12 mouse cellular contexts compared by ENCODE assay signal in the genomic region with DNA sequence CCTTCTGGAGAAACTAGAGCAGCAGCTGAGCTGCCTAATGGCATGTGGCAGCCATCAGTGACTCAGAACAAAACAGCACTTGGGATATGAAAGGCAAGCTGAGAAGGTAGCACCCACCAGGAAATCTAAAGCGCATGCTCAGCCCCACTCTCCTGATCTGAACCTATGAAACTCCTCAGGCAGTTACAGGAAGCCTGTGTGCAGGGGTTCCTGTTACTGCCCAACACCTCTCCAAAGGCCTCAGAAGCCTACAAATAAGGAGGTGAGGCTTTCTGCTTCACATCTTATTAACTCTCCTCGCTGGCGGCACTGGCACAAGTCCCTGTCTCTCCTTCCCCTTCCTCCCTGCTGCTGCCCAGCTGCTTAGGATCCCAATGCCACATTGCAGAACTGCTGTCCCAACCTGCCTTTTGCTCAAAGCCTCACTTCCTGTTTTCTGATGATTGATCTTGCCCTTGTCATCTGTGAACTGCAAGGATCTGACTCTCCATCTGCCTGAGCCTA. TPM values are rescaled to one million over a fixed set of nuclear protein-coding genes. Genes with fewer than 3 reads are reported as not detected.
DNase-seq lines count a peak whose midpoint lies in the region; ATAC-seq and TF ChIP-seq lines count a peak whose summit lies in the region.
"Had no signal": no experiment of that assay in that cellular context is flagged by ENCODE, and none has a peak within 500 bp of the region (broad histone marks: within the 10 kb centered on the region; RNA-seq: fewer than 3 reads in every experiment).

No protein-coding gene starts in this region.

- DNase-seq in adrenal gland, postnatal 14 days, result peak; percentile 5
- no peak for DNase-seq in adrenal gland, postnatal 25 days
- DNase-seq in CH12.LX (ENCODE audit: extremely low read depth), result peak; percentile 88
- peak; percentile 25 to 30 for DNase-seq in lung, postnatal 4 days
- peak; percentile 65 for DNase-seq in splenic B cell, adult 2 months (ENCODE audit: low read depth, low spot score)
- no peak for DNase-seq in ovary, postnatal 10 days (ENCODE audit: low spot score)
- DNase-seq in kidney, postnatal 4 days, result no peak
- DNase-seq: cerebellum, adult 8-10 months; heart, postnatal 4 days had no signal

- peak overlapping the region; percentile 98 for H3K27ac ChIP-seq in CH12.LX (ENCODE audit: insufficient read depth, low read depth)
- no peak overlapping the region for H3K27ac ChIP-seq in midbrain, embryonic 13.5 days
- H3K27ac ChIP-seq: embryonic facial prominence, embryonic 15.5 days; limb, embryonic 15.5 days had no signal

- H3K9me3 ChIP-seq in CH12.LX (replicated peaks; ENCODE audit: low read length), result no peaks in the 10 kb centered on the region
- H3K9me3 ChIP-seq in midbrain, embryonic 13.5 days, result no peaks in the 10 kb centered on the region
- H3K9me3 ChIP-seq: embryonic facial prominence, embryonic 15.5 days; limb, embryonic 15.5 days had no signal

- H3K4me3 ChIP-seq in CH12.LX (replicated peaks in 1 of 3; ENCODE audit: low read depth in 2 of 3, low read length in 2 of 3, poor library complexity in 1 of 3), result peak overlapping the region; percentile 38 to 43 (median 42)
- no peak overlapping the region for H3K4me3 ChIP-seq in midbrain, embryonic 13.5 days (replicated peaks)
- H3K4me3 ChIP-seq: embryonic facial prominence, embryonic 15.5 days; limb, embryonic 15.5 days had no signal

- 88% methylated on average over 3 of the region's 3 CpGs for whole genome bisulfite sequencing in midbrain, embryonic 13.5 days

- no peak for ATAC-seq in midbrain, embryonic 13.5 days

- peak; percentile 47 for TF ChIP-seq EP300 in CH12.LX (IDR thresholded peaks at IDR 0.05; ENCODE audit: low read length)

- dilution Hi-C loops in CH12.LX (cut with MboI; ENCODE audit: extremely low pct_ligation_motif_present, extremely low pct_unique_long_range_greater_than_20kb, low sequenced_read_pairs), result no loop called here

- no peaks in the 10 kb centered on the region for H3K27me3 ChIP-seq in CH12.LX (replicated peaks)
- H3K27me3 ChIP-seq in splenic B cell, adult 2 months (ENCODE audit: control insufficient read depth, insufficient read depth, low read length, poor library complexity, severe bottlenecking), result no peaks in the 10 kb centered on the region
- H3K27me3 ChIP-seq in midbrain, embryonic 13.5 days, result no peaks in the 10 kb centered on the region
- H3K27me3 ChIP-seq: embryonic facial prominence, embryonic 15.5 days; limb, embryonic 15.5 days had no signal

- H3K9ac ChIP-seq in CH12.LX (ENCODE audit: insufficient read depth, low read depth), result peak overlapping the region; percentile 19; the same call in 1 of the 2 replicates
- H3K9ac ChIP-seq in midbrain, embryonic 13.5 days (replicated peaks), result no peak overlapping the region
- H3K9ac ChIP-seq: embryonic facial prominence, embryonic 15.5 days; limb, embryonic 15.5 days had no signal

- H3K4me2 ChIP-seq in CH12.LX (ENCODE audit: insufficient read depth, low read depth, poor library complexity, severe bottlenecking), result peak overlapping the region; percentile 71
- no peak overlapping the region for H3K4me2 ChIP-seq in midbrain, embryonic 13.5 days (replicated peaks)
- H3K4me2 ChIP-seq: embryonic facial prominence, embryonic 15.5 days; limb, embryonic 15.5 days had no signal

- TF ChIP-seq RAD21 in CH12.LX (IDR thresholded peaks at IDR 0.05; ENCODE audit: low read depth, low read length), result no peak; the same call in 1 of the 2 replicates

- H3K79me2 ChIP-seq in CH12.LX (replicated peaks; ENCODE audit: control insufficient read depth, extremely low read depth, insufficient read depth, poor library complexity, severe bottlenecking), result peaks cover 39% of the 10 kb centered on the region

- TF ChIP-seq CTCF in CH12.LX (conservative IDR thresholded peaks at IDR 0.05 in 1 of 2, IDR thresholded peaks at IDR 0.05 in 1 of 2; ENCODE audit: low read depth in 2 of 2, low read length in 2 of 2), result no peak

- H3K4me1 ChIP-seq in CH12.LX (ENCODE audit: control insufficient read depth in 1 of 2, insufficient read depth in 2 of 2), result peaks cover 8 to 52% of the 10 kb centered on the region in 2 experiments; a peak in 3 of 4 replicates
- no peaks in the 10 kb centered on the region for H3K4me1 ChIP-seq in midbrain, embryonic 13.5 days (replicated peaks)
- H3K4me1 ChIP-seq: limb, embryonic 15.5 days had no signal

- TF ChIP-seq POLR2A in CH12.LX (IDR thresholded peaks at IDR 0.05; ENCODE audit: low read depth, low read length), result peak; percentile 60

- peaks cover 9 to 17% of the 10 kb centered on the region in 2 experiments for H3K36me3 ChIP-seq in CH12.LX (replicated peaks in 1 of 2; ENCODE audit: control insufficient read depth in 1 of 2, insufficient read depth in 1 of 2, low read length in 1 of 2)
- 0 out of 2 replicates have a peak, but pooled peaks cover 4% of the 10 kb centered on the region for H3K36me3 ChIP-seq in splenic B cell, adult 2 months (ENCODE audit: control insufficient read depth, insufficient read depth, low read length, poor library complexity, severe bottlenecking)
- H3K36me3 ChIP-seq in midbrain, embryonic 13.5 days, result no peaks in the 10 kb centered on the region
- H3K36me3 ChIP-seq: embryonic facial prominence, embryonic 15.5 days; limb, embryonic 15.5 days had no signal

- in situ Hi-C loops in CH12.LX (cut with MboI; ENCODE audit: low pct_ligation_motif_present, low pct_unique_long_range_greater_than_20kb, low sequenced_read_pairs), result no loop called here

TF ChIP-seq in CH12.LX, 34 proteins besides CTCF, POLR2A, EP300 and RAD21:
- TF ChIP-seq ELF1 (IDR thresholded peaks at IDR 0.05; ENCODE audit: low read depth, low read length) (peak; percentile 68), JUN (IDR thresholded peaks at IDR 0.05; ENCODE audit: insufficient read depth, low read depth, low read length) (peak; percentile 65), ZC3H11A (IDR thresholded peaks at IDR 0.05; ENCODE audit: low read depth, low read length) (no peak), BHLHE40 (IDR thresholded peaks at IDR 0.05; ENCODE audit: low read depth, low read length) (peak; percentile 77), SMC3 (IDR thresholded peaks at IDR 0.05; ENCODE audit: low read depth, low read length) (no peak), NELFE (IDR thresholded peaks at IDR 0.05; ENCODE audit: low read depth, low read length) (peak; percentile 42; the same call in 1 of the 2 replicates), KAT2A (IDR thresholded peaks at IDR 0.05; ENCODE audit: insufficient replicate concordance, low read length) (no peak), MAFK (IDR thresholded peaks at IDR 0.05; ENCODE audit: insufficient replicate concordance, low read length) (no peak), UBTF (IDR thresholded peaks at IDR 0.05; ENCODE audit: low read depth, low read length) (no peak), ZMIZ1 (IDR thresholded peaks at IDR 0.05; ENCODE audit: low read depth, low read length) (no peak), USF2 (conservative IDR thresholded peaks at IDR 0.05; ENCODE audit: low read depth, low read length) (no peak), ZNF384 (IDR thresholded peaks at IDR 0.05; ENCODE audit: low read depth, low read length) (no peak), RCOR1 (conservative IDR thresholded peaks at IDR 0.05; ENCODE audit: low read depth, low read length) (no peak), NRF1 (IDR thresholded peaks at IDR 0.05; ENCODE audit: low read depth, low read length) (peak; percentile 85), GABPA (IDR thresholded peaks at IDR 0.05; ENCODE audit: insufficient replicate concordance, low read depth, low read length) (no peak), MYC (IDR thresholded peaks at IDR 0.05; ENCODE audit: low read depth, low read length) (peak; percentile 93), ETS1 (conservative IDR thresholded peaks at IDR 0.05; ENCODE audit: low read depth, low read length) (peak; percentile 65), JUND (conservative IDR thresholded peaks at IDR 0.05; ENCODE audit: low read depth, low read length) (peak; percentile 78), SIN3A (IDR thresholded peaks at IDR 0.05; ENCODE audit: low read length) (peak; percentile 53; the same call in 1 of the 2 replicates), CHD1 (IDR thresholded peaks at IDR 0.05; ENCODE audit: low read depth, low read length) (no peak), HCFC1 (IDR thresholded peaks at IDR 0.05; ENCODE audit: low read depth, low read length) (peak; percentile 25; the same call in 1 of the 2 replicates), MAX (IDR thresholded peaks at IDR 0.05; ENCODE audit: low read length) (peak; percentile 76), TBP (conservative IDR thresholded peaks at IDR 0.05; ENCODE audit: low read depth, low read length) (peak; percentile 80; the same call in 1 of the 2 replicates), MAZ (IDR thresholded peaks at IDR 0.05; ENCODE audit: low read depth, low read length) (no peak), MEF2A (IDR thresholded peaks at IDR 0.05; ENCODE audit: borderline replicate concordance, low read depth, low read length) (peak; percentile 24; the same call in 1 of the 2 replicates), PAX5 (IDR thresholded peaks at IDR 0.05; ENCODE audit: low read length) (no peak), POLR2AphosphoS2 (IDR thresholded peaks at IDR 0.05; ENCODE audit: low read depth, low read length) (no peak), MXI1 (IDR thresholded peaks at IDR 0.05; ENCODE audit: low read depth, low read length) (peak; percentile 78; the same call in 1 of the 2 replicates), IRF4 (IDR thresholded peaks at IDR 0.05; ENCODE audit: low read depth, low read length) (peak; percentile 85), E2F4 (IDR thresholded peaks at IDR 0.05; ENCODE audit: insufficient replicate concordance, low read depth, low read length) (no peak), USF1 (IDR thresholded peaks at IDR 0.05; ENCODE audit: low read depth, low read length) (no peak), CHD2 (IDR thresholded peaks at IDR 0.05; ENCODE audit: low read length) (0 out of 2 replicates have a peak, but pooled peaks have one; percentile 27), TCF12 (IDR thresholded peaks at IDR 0.05; ENCODE audit: low read depth, low read length) (peak; percentile 71; the same call in 1 of the 2 replicates), ZKSCAN1 (IDR thresholded peaks at IDR 0.05; ENCODE audit: borderline replicate concordance, low read depth, low read length) (no peak)

RNA-seq across cellular contexts. Expression of gene Arhgef6, which starts 33.7 kb away (rescaled TPM):
- total RNA-seq in adrenal gland, postnatal 14 days (2021), result 34.4 and 34.7 TPM in 2 replicates
- total RNA-seq in adrenal gland, postnatal 25 days (2021), result 46.8 and 52.8 TPM in 2 replicates
- total RNA-seq in CH12.LX (2012; rRNA removed) (68.9 and 69.8 TPM in 2 replicates), CH12.LX (2014; rRNA removed) (162 and 167 TPM in 2 replicates)
- 206 and 230 TPM in 2 replicates for polyA plus RNA-seq in CH12.LX (2012; ENCODE audit: insufficient read length, low read depth)
- 5.7 and 6.2 TPM in 2 replicates for polyA plus RNA-seq in midbrain, embryonic 13.5 days (2015; fragmentation: Nextera tagmentation; extraction: Ambion mirVana)

Comparison
In these comparisons a context has a peak if more than half of its experiments do, and no peak if none do; other contexts are left out.
1. DNase-seq: peak in adrenal gland, postnatal 14 days (single experiment), CH12.LX (single experiment), lung, postnatal 4 days (2 of 2) and splenic B cell, adult 2 months (single experiment); none in adrenal gland, postnatal 25 days (single experiment), ovary, postnatal 10 days (single experiment) and kidney, postnatal 4 days (0 of 2).